Mouse (Mus musculus) lung, embryonic 16.5 days (tissue): ENCODE results near the gene Nkiras2. TPM values are rescaled to one million over a fixed set of nuclear protein-coding genes. Genes with fewer than 3 reads are reported as not detected.

Source experiments
- ATAC-seq: fragments of 200-750 bp; cut with Nextera tagmentation; 2 replicates; pipeline ENCODE4 v1.8.0; 2017; ENCODE audit warnings: low read depth, mild to moderate bottlenecking, moderate library complexity
- H3K27ac ChIP-seq: fragments of 300-500 bp; sonication (generic); 2 replicates; pipeline ENCODE4 v1.5.1; 2014; ENCODE audit warnings: mild to moderate bottlenecking, control low read depth, low read length
- H3K27me3 ChIP-seq: fragments of 300-500 bp; sonication (generic); 2 replicates; pipeline ENCODE4 v1.6.1; 2014; ENCODE audit warnings: low read depth, low read length, mixed read lengths; ENCODE audit not compliant: control insufficient read depth, insufficient read depth
- H3K36me3 ChIP-seq: fragments of 300-500 bp; sonication (generic); 2 replicates; pipeline ENCODE4 v1.6.1; 2014; ENCODE audit warnings: low read length; ENCODE audit not compliant: control insufficient read depth, insufficient read depth
- H3K4me1 ChIP-seq: fragments of 300-500 bp; sonication (generic); replicated peaks from 2 replicates; pipeline ENCODE4 v1.6.1; 2014; ENCODE audit warnings: low read length, mixed read lengths; ENCODE audit not compliant: control insufficient read depth, insufficient read depth
- H3K4me2 ChIP-seq: fragments of 300-500 bp; sonication (generic); 2 replicates; pipeline ENCODE4 v1.6.1; 2014; ENCODE audit warnings: low read depth, low read length, control low read depth
- H3K4me3 ChIP-seq: fragments of 300-500 bp; sonication (generic); 2 replicates; pipeline ENCODE4 v1.5.1; 2014; ENCODE audit warnings: mild to moderate bottlenecking, low read length, control low read depth
- H3K9ac ChIP-seq: fragments of 300-500 bp; sonication (generic); 2 replicates; pipeline ENCODE4 v1.6.1; 2014; ENCODE audit warnings: low read length, control low read depth
- H3K9me3 ChIP-seq: fragments of 300-500 bp; sonication (generic); 2 replicates; pipeline ENCODE4 v1.6.1; 2016; ENCODE audit warnings: low read length; ENCODE audit not compliant: control insufficient read depth
- WGBS: fragments of 180-500 bp; shearing (Covaris S2); extraction: QIAGEN DNeasy Blood & Tissue Kit; methylation state at CpG from one replicate; pipeline ENCODE4 v1.1.7; 2014; 5-methylcytosine and 5-hydroxymethylcytosine counted together
- polyA plus RNA-seq: library from polyadenylated mRNA; unstranded; fragments of >200 nt; fragmentation: Nextera tagmentation; extraction: Ambion mirVana; gene quantifications from 2 replicates; pipeline ENCODE4 v1.2.1, GENCODE M21; 2015

The Nkiras2 gene
- polyA plus RNA-seq, 1 experiment from 2014 or later = 58.3 TPM

DNA sequence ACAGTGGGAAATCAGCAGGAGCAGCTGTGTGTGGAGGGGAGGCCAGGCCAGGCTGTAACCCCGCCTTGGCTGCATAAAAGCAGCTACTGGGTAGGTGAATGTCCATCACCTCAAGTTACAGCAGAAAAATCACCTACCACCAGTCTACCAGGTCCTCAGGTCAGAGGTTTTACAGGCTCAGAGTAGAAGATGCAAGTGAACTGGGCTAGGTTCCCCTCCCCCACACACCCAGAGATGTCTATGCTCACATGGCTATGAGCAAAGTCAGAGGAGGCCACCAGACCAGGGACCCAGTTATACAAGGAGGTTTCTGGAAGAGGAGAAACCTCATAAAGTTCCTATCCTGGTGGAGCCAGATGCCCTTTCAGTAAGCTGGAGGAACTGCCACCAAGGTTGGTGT is 52.0 kb downstream of the Nkiras2 start:
- H3K36me3 ChIP-seq = no peaks in the 10 kb centered on the region
- no peak for ATAC-seq
- no peak overlapping the region for H3K27ac ChIP-seq
- H3K9me3 ChIP-seq = no peaks in the 10 kb centered on the region
- peaks cover 9% of the 10 kb centered on the region for H3K27me3 ChIP-seq
- 44% methylated on average over 1 of the region's 1 CpGs for WGBS
- H3K4me2 ChIP-seq = no peak overlapping the region
- no peak overlapping the region for H3K9ac ChIP-seq
- H3K4me3 ChIP-seq = no peak overlapping the region
- no peaks in the 10 kb centered on the region for H3K4me1 ChIP-seq

DNA sequence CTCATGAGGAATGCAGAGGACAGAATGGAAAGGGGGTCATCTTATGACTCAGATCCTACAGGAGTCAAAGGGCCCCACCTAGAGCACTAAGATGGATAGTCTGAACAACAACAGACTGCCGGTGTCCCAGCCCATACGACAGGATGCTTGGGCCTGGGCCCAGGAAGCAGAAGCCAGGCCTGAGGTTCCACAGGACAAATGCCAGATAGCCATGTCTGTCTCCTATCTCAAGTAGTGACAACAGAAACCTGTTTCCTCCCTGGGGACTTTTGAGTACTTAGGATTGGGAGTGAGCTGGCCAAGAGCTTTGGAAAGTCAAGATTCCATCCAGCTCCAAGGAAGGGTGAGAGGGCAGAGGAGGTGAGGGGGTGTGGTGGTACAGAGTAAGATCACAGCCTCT is 52.9 kb downstream of the Nkiras2 start:
- no peak overlapping the region for H3K9ac ChIP-seq
- no peak for ATAC-seq
- 51% methylated on average over 2 of the region's 2 CpGs for WGBS
- H3K4me2 ChIP-seq = no peak overlapping the region
- H3K27me3 ChIP-seq = peaks cover 9% of the 10 kb centered on the region
- H3K36me3 ChIP-seq = no peaks in the 10 kb centered on the region
- no peak overlapping the region for H3K27ac ChIP-seq
- no peak overlapping the region for H3K4me3 ChIP-seq
- no peaks in the 10 kb centered on the region for H3K4me1 ChIP-seq
- H3K9me3 ChIP-seq = no peaks in the 10 kb centered on the region

DNA sequence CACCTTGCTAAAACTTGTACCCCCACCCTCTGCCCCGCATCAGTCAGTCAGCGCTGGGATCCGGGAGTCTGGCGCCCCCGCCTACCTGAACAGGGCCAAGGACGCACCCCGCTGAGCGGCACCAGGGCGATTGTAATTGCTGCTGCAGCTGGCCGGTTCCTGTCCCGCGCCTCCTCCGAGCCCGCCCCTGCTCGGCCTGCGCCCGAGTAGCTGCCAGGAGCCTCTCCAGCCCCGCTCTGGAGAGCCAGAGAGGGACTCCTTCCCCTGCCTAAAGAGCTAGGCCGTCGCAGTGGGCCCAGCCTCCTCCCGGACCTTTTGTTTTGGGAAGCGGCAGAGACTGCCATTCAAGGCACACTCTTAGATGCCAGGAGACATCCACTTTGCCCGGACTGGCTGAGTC is 54.1 kb downstream of the Nkiras2 start:
- H3K27ac ChIP-seq = no peak overlapping the region
- 2% methylated on average over 23 of the region's 23 CpGs for WGBS
- no peak overlapping the region; the same call in 1 of the 2 replicates for H3K4me3 ChIP-seq
- H3K4me1 ChIP-seq = no peaks in the 10 kb centered on the region
- H3K36me3 ChIP-seq = no peaks in the 10 kb centered on the region
- 0 out of 2 replicates have a peak overlapping the region, but pooled peaks have one; percentile 1 for H3K4me2 ChIP-seq
- peaks cover 9% of the 10 kb centered on the region for H3K27me3 ChIP-seq
- H3K9ac ChIP-seq = peak overlapping the region; percentile 50
- ATAC-seq = peak; percentile 66; the same call in 1 of the 2 replicates
- no peaks in the 10 kb centered on the region for H3K9me3 ChIP-seq

Other genes with a start within 250 kb of the Nkiras2 start
- 165 and 167 TPM in 2 replicates for gene Jup, start 221.5 kb upstream of the Nkiras2 start, polyA plus RNA-seq
- gene P3h4, start 204.4 kb upstream of the Nkiras2 start, polyA plus RNA-seq = 68.3 and 68.8 TPM in 2 replicates
- gene Fkbp10, start 203.5 kb upstream of the Nkiras2 start, polyA plus RNA-seq = 148 and 152 TPM in 2 replicates
- gene Nt5c3b, start 177.4 kb upstream of the Nkiras2 start, polyA plus RNA-seq = 126 and 129 TPM in 2 replicates
- 0.60 and 0.73 TPM in 2 replicates for gene Klhl10, start 177.3 kb upstream of the Nkiras2 start, polyA plus RNA-seq
- gene Klhl11, start 146.5 kb upstream of the Nkiras2 start, polyA plus RNA-seq = 8.3 and 8.4 TPM in 2 replicates
- gene Acly, start 91.2 kb upstream of the Nkiras2 start, polyA plus RNA-seq = 150 and 155 TPM in 2 replicates
- 4.0 and 4.5 TPM in 2 replicates for gene Ttc25, start 73.6 kb upstream of the Nkiras2 start, polyA plus RNA-seq
- gene Cnp, start 44.3 kb upstream of the Nkiras2 start, polyA plus RNA-seq = 35.2 and 35.5 TPM in 2 replicates
- gene Dnajc7, start 924 bp downstream of the Nkiras2 start, polyA plus RNA-seq = 212 and 230 TPM in 2 replicates
- 0.26 TPM in 1 of 2 replicates, not detected in the other for gene Zfp385c, start 73.2 kb downstream of the Nkiras2 start, polyA plus RNA-seq
- gene Dhx58, start 85.0 kb downstream of the Nkiras2 start, polyA plus RNA-seq = 2.9 and 3.5 TPM in 2 replicates
- gene Kat2a, start 93.2 kb downstream of the Nkiras2 start, polyA plus RNA-seq = 39.4 and 44.1 TPM in 2 replicates
- gene Hspb9, start 94.6 kb downstream of the Nkiras2 start, polyA plus RNA-seq = not detected in 2 replicates
- 34.3 and 39.8 TPM in 2 replicates for gene Rab5c, start 119.0 kb downstream of the Nkiras2 start, polyA plus RNA-seq
- gene Kcnh4, start 140.7 kb downstream of the Nkiras2 start, polyA plus RNA-seq = not detected in 2 replicates
- gene Hcrt, start 143.7 kb downstream of the Nkiras2 start, polyA plus RNA-seq = not detected in 2 replicates
- 6.2 and 6.8 TPM in 2 replicates for gene Ghdc, start 151.7 kb downstream of the Nkiras2 start, polyA plus RNA-seq
- gene Stat5b, start 231.5 kb downstream of the Nkiras2 start, polyA plus RNA-seq = 27.2 and 28.4 TPM in 2 replicates
- 11.0 and 11.3 TPM in 2 replicates for gene Stat5a, start 240.1 kb downstream of the Nkiras2 start, polyA plus RNA-seq